Comparison of ENCODE assay signal across 8 mouse cellular contexts in the genomic region with DNA sequence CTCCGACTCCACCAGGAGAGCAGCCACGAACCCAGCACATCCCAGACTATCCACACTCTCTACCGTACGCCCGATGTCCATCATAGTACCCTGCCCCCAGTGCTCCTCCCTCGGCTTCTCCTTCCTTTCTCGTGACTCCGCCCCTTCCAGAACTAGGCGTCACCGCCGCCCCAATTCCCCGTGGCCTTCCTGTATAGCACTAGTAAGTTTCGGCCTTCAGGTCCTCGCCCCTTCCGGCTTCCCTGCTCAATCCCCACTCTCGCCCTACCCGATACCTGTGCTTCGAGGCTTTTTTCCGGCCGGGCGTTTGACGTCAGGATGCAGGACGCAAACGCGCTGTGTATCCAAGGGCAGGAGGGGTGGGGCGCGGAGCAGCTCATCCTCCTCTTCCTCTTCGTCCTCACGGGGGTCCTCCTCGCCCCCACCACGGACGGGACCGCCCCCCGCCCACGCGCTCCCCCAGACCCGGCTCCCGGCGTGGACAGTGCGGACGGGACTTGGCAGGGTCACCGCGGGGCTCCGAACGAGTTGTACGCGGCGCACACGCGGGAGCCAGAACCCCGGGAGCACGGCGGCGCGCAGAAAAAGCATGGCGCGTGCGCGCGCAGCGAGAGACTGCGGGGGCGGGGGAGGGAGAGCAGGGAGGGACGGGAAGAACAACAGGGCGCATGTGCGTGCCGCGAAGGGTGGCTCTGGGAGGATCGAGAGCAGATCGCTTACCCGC. TPM values are rescaled to one million over a fixed set of nuclear protein-coding genes. Genes with fewer than 3 reads are reported as not detected.
A peak's percentile ranks its signal among the peaks of the same experiment; 100 is the strongest.
DNase-seq lines count a peak whose midpoint lies in the region; ATAC-seq lines count a peak whose summit lies in the region.

Gene Gtpbp6 (minus strand): TSS at position 617 of the 724 bp plus-strand sequence.

- H3K4me2 ChIP-seq in forebrain, embryonic 14.5 days (ENCODE audit: low read length) = peak within 1 kb of the TSS; percentile 90
- H3K4me2 ChIP-seq in neural tube, embryonic 15.5 days = peak within 1 kb of the TSS; percentile 93

- intact Hi-C loops in heart, postnatal 14 days (cut with DNase I) = no loop called here

- no peaks in the 10 kb centered on the region for H3K9me3 ChIP-seq in forebrain, embryonic 14.5 days (replicated peaks; ENCODE audit: control insufficient read depth, low read length)
- no peaks in the 10 kb centered on the region for H3K9me3 ChIP-seq in neural tube, embryonic 15.5 days (replicated peaks)

- WGBS in forebrain, embryonic 14.5 days = under 1% methylated on average over 70 of the region's 71 CpGs
- WGBS in neural tube, embryonic 15.5 days = under 1% methylated on average over 71 of the region's 71 CpGs

- H3K4me3 ChIP-seq in forebrain, embryonic 14.5 days (ENCODE audit: low read depth, low read length) = peak within 1 kb of the TSS; percentile 81
- peak within 1 kb of the TSS; percentile 78 for H3K4me3 ChIP-seq in neural tube, embryonic 15.5 days (replicated peaks)

- H3K4me1 ChIP-seq in forebrain, embryonic 14.5 days (ENCODE audit: control insufficient read depth, insufficient read depth, low read length) = peaks cover 5% of the 10 kb centered on the region; the same call in 1 of the 2 replicates
- H3K4me1 ChIP-seq in neural tube, embryonic 15.5 days = peaks cover 29% of the 10 kb centered on the region

- H3K36me3 ChIP-seq in forebrain, embryonic 14.5 days (ENCODE audit: control insufficient read depth, insufficient read depth, low read length) = peaks cover 43% of the 10 kb centered on the region
- peaks cover 46% of the 10 kb centered on the region for H3K36me3 ChIP-seq in neural tube, embryonic 15.5 days

- peak within 1 kb of the TSS; percentile 94 for H3K27ac ChIP-seq in forebrain, embryonic 14.5 days (ENCODE audit: low read depth, low read length)
- H3K27ac ChIP-seq in neural tube, embryonic 15.5 days (replicated peaks) = peak within 1 kb of the TSS; percentile 98

- peak; percentile 99 for DNase-seq in ES-CJ7 (ENCODE audit: low read depth, low spot score)
- peak; percentile 94 for DNase-seq in cerebellum, adult 11 months
- DNase-seq in forebrain, embryonic 14.5 days (ENCODE audit: low spot score) = peak; percentile 98
- peak; percentile 95 for DNase-seq in heart, postnatal 14 days
- peak; percentile 96 for DNase-seq in layer of hippocampus, adult 11-12 months (ENCODE audit: low spot score)
- peak; percentile 97 for DNase-seq in lung, adult 18-20 months
- peak; percentile 96 for DNase-seq in testis, postnatal 14 days (ENCODE audit: low spot score)

- peak within 1 kb of the TSS; percentile 76 for H3K9ac ChIP-seq in forebrain, embryonic 14.5 days (ENCODE audit: low read length)
- H3K9ac ChIP-seq in neural tube, embryonic 15.5 days (replicated peaks) = peak within 1 kb of the TSS; percentile 75

- peak; percentile 82 for ATAC-seq in forebrain, embryonic 14.5 days
- ATAC-seq in neural tube, embryonic 15.5 days (ENCODE audit: low FRiP score) = peak; percentile 80

- no peaks in the 10 kb centered on the region for H3K27me3 ChIP-seq in forebrain, embryonic 14.5 days (replicated peaks; ENCODE audit: control insufficient read depth, insufficient read depth, low read length)
- no peaks in the 10 kb centered on the region for H3K27me3 ChIP-seq in neural tube, embryonic 15.5 days (replicated peaks)

RNA-seq across cellular contexts. Expression of gene Gtpbp6, which starts in this region (rescaled TPM):
- polyA plus RNA-seq in forebrain, embryonic 14.5 days (2014; fragmentation: Nextera tagmentation; extraction: Ambion mirVana) = 46.5 TPM in 2 replicates
- total RNA-seq in heart, postnatal 14 days (2021) = 10 to 100 TPM; 27.0 to 29.8 TPM
- 59.2 and 68.3 TPM in 2 replicates for polyA plus RNA-seq in neural tube, embryonic 15.5 days (2015; fragmentation: Nextera tagmentation; extraction: Ambion mirVana)

Comparison
In these comparisons a context has a peak if more than half of its experiments do, and no peak if none do; other contexts are left out.
1. Peak in every context shown above with its lines: DNase-seq, ATAC-seq, H3K4me3 ChIP-seq and H3K27ac ChIP-seq.